Mouse (Mus musculus) kidney, postnatal 4 days (tissue): Measurements from ENCODE around the gene Rab7b.
A peak's percentile ranks its signal among the peaks of the same experiment; 100 is the strongest.

ENCODE experiments used
- DNase-seq, 2 experiments: peaks; one replicate each; pipeline ENCODE4 v3.0.0; 2021; ENCODE audit warnings: mixed read lengths in 2 of 2

The Rab7b gene

GRCm38 (mm10) chr1:131696325-131696724 is 7.8 kb downstream of the Rab7b start:
- no peak for DNase-seq

- no peak for DNase-seq
Measured at GRCm38 (mm10) chr1:131698770-131699169, 10.3 kb downstream of the Rab7b start.

- DNase-seq = no peak
Measured at GRCm38 (mm10) chr1:131699642-131700041, 11.1 kb downstream of the Rab7b start.

- no peak for DNase-seq
Measured at GRCm38 (mm10) chr1:131700447-131700846, 12.0 kb downstream of the Rab7b start.

GRCm38 (mm10) chr1:131701391-131701790 is 12.9 kb downstream of the Rab7b start:
- DNase-seq = no peak

GRCm38 (mm10) chr1:131702094-131702766 is 13.7 kb downstream of the Rab7b start:
- no peak for DNase-seq

- no peak for DNase-seq
Measured at GRCm38 (mm10) chr1:131703482-131703881, 15.0 kb downstream of the Rab7b start.

GRCm38 (mm10) chr1:131708338-131708737 is 19.8 kb downstream of the Rab7b start:
- peak; percentile 79 to 82 for DNase-seq

- DNase-seq = no peak
Measured at GRCm38 (mm10) chr1:131711518-131711917, 23.0 kb downstream of the Rab7b start.

GRCm38 (mm10) chr1:131712386-131712785 is 23.9 kb downstream of the Rab7b start:
- peak; percentile 87 to 91 for DNase-seq

- no peak for DNase-seq
Measured at GRCm38 (mm10) chr1:131714388-131715337, 26.2 kb downstream of the Rab7b start.

- no peak for DNase-seq
Measured at GRCm38 (mm10) chr1:131718952-131719694, 30.6 kb downstream of the Rab7b start.

GRCm38 (mm10) chr1:131721989-131722388 is 33.5 kb downstream of the Rab7b start:
- DNase-seq = no peak

GRCm38 (mm10) chr1:131723549-131723948 is 35.1 kb downstream of the Rab7b start:
- no peak for DNase-seq

- DNase-seq = no peak
Measured at GRCm38 (mm10) chr1:131726586-131726985, 38.1 kb downstream of the Rab7b start.

GRCm38 (mm10) chr1:131730639-131731437 is 42.3 kb downstream of the Rab7b start:
- DNase-seq = peak in 1 of 2 experiments; percentile 48

- DNase-seq = peak; percentile 34 to 59
Measured at GRCm38 (mm10) chr1:131733474-131734180, 45.1 kb downstream of the Rab7b start.

- DNase-seq = no peak
Measured at GRCm38 (mm10) chr1:131734657-131735273, 46.3 kb downstream of the Rab7b start.

- DNase-seq = no peak
Measured at GRCm38 (mm10) chr1:131736494-131736893, 48.0 kb downstream of the Rab7b start.

- DNase-seq = peak; percentile 80 to 85
Measured at GRCm38 (mm10) chr1:131737269-131737668, 48.8 kb downstream of the Rab7b start.

- no peak for DNase-seq
Measured at GRCm38 (mm10) chr1:131738760-131739159, 50.3 kb downstream of the Rab7b start.
